Mouse (Mus musculus): ENCODE results near the gene Themis. TPM values are rescaled to one million over a fixed set of nuclear protein-coding genes. Genes with fewer than 3 reads are reported as not detected.

Themis gene
- polyA plus RNA-seq (2016; fragmentation: Nextera tagmentation; extraction: Ambion mirVana), result not detected in 2 replicates

- H3K36me3 ChIP-seq (replicated peaks), result no peaks in the 10 kb centered on the region
- 0 out of 2 replicates have a peak, but pooled peaks cover 3% of the 10 kb centered on the region for H3K4me1 ChIP-seq
- no peak within 1 kb of the TSS for H3K27ac ChIP-seq
- H3K4me3 ChIP-seq, result no peak within 1 kb of the TSS
- WGBS, result 70% methylated on average over 5 of the region's 5 CpGs
- no peaks in the 10 kb centered on the region for H3K27me3 ChIP-seq (ENCODE audit: poor library complexity, severe bottlenecking)
- DNase-seq (ENCODE audit: extremely low spot score, low spot score), result no peak
- no peaks in the 10 kb centered on the region for H3K9me3 ChIP-seq
These were observed at the start of gene Themis for GRCm38 (mm10) chr10:28668261-28668660. Gene Themis (plus strand): TSS chr10:28668360.

GRCm38 (mm10) chr10:28619415-28619814, 48.7 kb upstream of the Themis start:
- H3K9me3 ChIP-seq, result no peaks in the 10 kb centered on the region
- H3K36me3 ChIP-seq (replicated peaks), result no peaks in the 10 kb centered on the region
- no peak overlapping the region for H3K27ac ChIP-seq
- 94% methylated on average over 1 of the region's 1 CpGs for WGBS
- H3K4me1 ChIP-seq, result no peaks in the 10 kb centered on the region
- DNase-seq (ENCODE audit: extremely low spot score, low spot score), result no peak
- no peak overlapping the region for H3K4me3 ChIP-seq
- H3K27me3 ChIP-seq (ENCODE audit: poor library complexity, severe bottlenecking), result no peaks in the 10 kb centered on the region

GRCm38 (mm10) chr10:28636096-28636495, 32.1 kb upstream of the Themis start:
- Histone ChIP-seq H3K4me3 (no peak overlapping the region), H3K36me3 (replicated peaks) (no peaks in the 10 kb centered on the region), H3K4me1 (no peaks in the 10 kb centered on the region), H3K9me3 (no peaks in the 10 kb centered on the region), H3K27me3 (ENCODE audit: poor library complexity, severe bottlenecking) (no peaks in the 10 kb centered on the region), H3K27ac (no peak overlapping the region)
- DNase-seq (ENCODE audit: extremely low spot score, low spot score), result no peak

- DNase-seq (ENCODE audit: extremely low spot score, low spot score), result no peak
- Histone ChIP-seq H3K27me3 (ENCODE audit: poor library complexity, severe bottlenecking) (no peaks in the 10 kb centered on the region), H3K27ac (no peak overlapping the region), H3K36me3 (replicated peaks) (no peaks in the 10 kb centered on the region), H3K4me3 (no peak overlapping the region), H3K4me1 (no peaks in the 10 kb centered on the region), H3K9me3 (no peaks in the 10 kb centered on the region)
- 94% methylated on average over 2 of the region's 2 CpGs for WGBS
These were observed 26.3 kb upstream of the Themis start for GRCm38 (mm10) chr10:28641887-28642286.

GRCm38 (mm10) chr10:28647855-28648254, 20.3 kb upstream of the Themis start:
- 88% methylated on average over 2 of the region's 2 CpGs for WGBS
- Histone ChIP-seq H3K27me3 (ENCODE audit: poor library complexity, severe bottlenecking) (no peaks in the 10 kb centered on the region), H3K9me3 (no peaks in the 10 kb centered on the region), H3K4me3 (no peak overlapping the region), H3K36me3 (replicated peaks) (no peaks in the 10 kb centered on the region), H3K27ac (no peak overlapping the region), H3K4me1 (no peaks in the 10 kb centered on the region)
- DNase-seq (ENCODE audit: extremely low spot score, low spot score), result no peak

GRCm38 (mm10) chr10:28649109-28649899, 18.9 kb upstream of the Themis start:
- no peaks in the 10 kb centered on the region for H3K4me1 ChIP-seq

GRCm38 (mm10) chr10:28649900-28650160, 18.3 kb upstream of the Themis start:
- H3K4me3 ChIP-seq, result no peak overlapping the region
- no peaks in the 10 kb centered on the region for H3K27me3 ChIP-seq (ENCODE audit: poor library complexity, severe bottlenecking)
- no peaks in the 10 kb centered on the region for H3K9me3 ChIP-seq
- DNase-seq (ENCODE audit: extremely low spot score, low spot score), result no peak
- no peak overlapping the region for H3K27ac ChIP-seq
- H3K36me3 ChIP-seq (replicated peaks), result no peaks in the 10 kb centered on the region
- WGBS, result 35% methylated on average over 1 of the region's 1 CpGs
- no peaks in the 10 kb centered on the region for H3K4me1 ChIP-seq

More at GRCm38 (mm10) chr10:28649109-28649899, 18.9 kb upstream of the Themis start:
- no peak overlapping the region for H3K27ac ChIP-seq
- H3K9me3 ChIP-seq, result no peaks in the 10 kb centered on the region
- H3K4me3 ChIP-seq, result no peak overlapping the region
- no peaks in the 10 kb centered on the region for H3K27me3 ChIP-seq (ENCODE audit: poor library complexity, severe bottlenecking)
- 78% methylated on average over 6 of the region's 6 CpGs for WGBS
- no peak for DNase-seq (ENCODE audit: extremely low spot score, low spot score)
- H3K36me3 ChIP-seq (replicated peaks), result no peaks in the 10 kb centered on the region

GRCm38 (mm10) chr10:28651910-28652309, 16.2 kb upstream of the Themis start:
- no peaks in the 10 kb centered on the region for H3K36me3 ChIP-seq (replicated peaks)
- DNase-seq (ENCODE audit: extremely low spot score, low spot score), result no peak
- H3K4me1 ChIP-seq, result no peaks in the 10 kb centered on the region
- no peaks in the 10 kb centered on the region for H3K9me3 ChIP-seq
- H3K27me3 ChIP-seq (ENCODE audit: poor library complexity, severe bottlenecking), result no peaks in the 10 kb centered on the region
- no peak overlapping the region for H3K27ac ChIP-seq
- H3K4me3 ChIP-seq, result no peak overlapping the region
- WGBS, result 88% methylated on average over 2 of the region's 2 CpGs

GRCm38 (mm10) chr10:28654733-28655132, 13.4 kb upstream of the Themis start:
- no peaks in the 10 kb centered on the region for H3K4me1 ChIP-seq
- no peaks in the 10 kb centered on the region for H3K9me3 ChIP-seq
- no peaks in the 10 kb centered on the region for H3K27me3 ChIP-seq (ENCODE audit: poor library complexity, severe bottlenecking)
- no peak overlapping the region for H3K27ac ChIP-seq
- H3K36me3 ChIP-seq (replicated peaks), result no peaks in the 10 kb centered on the region
- H3K4me3 ChIP-seq, result no peak overlapping the region
- DNase-seq (ENCODE audit: extremely low spot score, low spot score), result no peak

- no peaks in the 10 kb centered on the region for H3K27me3 ChIP-seq (ENCODE audit: poor library complexity, severe bottlenecking)
- H3K4me3 ChIP-seq, result no peak overlapping the region
- 73% methylated on average over 6 of the region's 6 CpGs for WGBS
- no peaks in the 10 kb centered on the region for H3K36me3 ChIP-seq (replicated peaks)
- H3K27ac ChIP-seq, result no peak overlapping the region
- 0 out of 2 replicates have a peak, but pooled peaks cover 3% of the 10 kb centered on the region for H3K4me1 ChIP-seq
- no peak for DNase-seq (ENCODE audit: extremely low spot score, low spot score)
- no peaks in the 10 kb centered on the region for H3K9me3 ChIP-seq
These were observed 3.0 kb upstream of the Themis start for GRCm38 (mm10) chr10:28665141-28665540.

- 91% methylated on average over 3 of the region's 3 CpGs for WGBS
- Histone ChIP-seq H3K36me3 (replicated peaks) (no peaks in the 10 kb centered on the region), H3K4me1 (no peaks in the 10 kb centered on the region), H3K4me3 (no peak overlapping the region), H3K27ac (no peak overlapping the region), H3K9me3 (no peaks in the 10 kb centered on the region), H3K27me3 (ENCODE audit: poor library complexity, severe bottlenecking) (no peaks in the 10 kb centered on the region)
- DNase-seq (ENCODE audit: extremely low spot score, low spot score), result no peak
These were observed 5.8 kb downstream of the Themis start for GRCm38 (mm10) chr10:28673931-28674330.

- no peaks in the 10 kb centered on the region for H3K36me3 ChIP-seq (replicated peaks)
- no peaks in the 10 kb centered on the region for H3K27me3 ChIP-seq (ENCODE audit: poor library complexity, severe bottlenecking)
- no peak overlapping the region for H3K27ac ChIP-seq
- no peak overlapping the region for H3K4me3 ChIP-seq
- no peak for DNase-seq (ENCODE audit: extremely low spot score, low spot score)
- WGBS, result 90% methylated on average over 2 of the region's 2 CpGs
- no peaks in the 10 kb centered on the region for H3K9me3 ChIP-seq
- H3K4me1 ChIP-seq, result no peaks in the 10 kb centered on the region
These were observed 7.2 kb downstream of the Themis start for GRCm38 (mm10) chr10:28675337-28675736.

GRCm38 (mm10) chr10:28694981-28695380, 26.8 kb downstream of the Themis start:
- 91% methylated on average over 6 of the region's 6 CpGs for WGBS
- Histone ChIP-seq H3K27me3 (ENCODE audit: poor library complexity, severe bottlenecking) (no peaks in the 10 kb centered on the region), H3K4me3 (no peak overlapping the region), H3K36me3 (replicated peaks) (no peaks in the 10 kb centered on the region), H3K4me1 (no peaks in the 10 kb centered on the region), H3K27ac (no peak overlapping the region), H3K9me3 (no peaks in the 10 kb centered on the region)
- no peak for DNase-seq (ENCODE audit: extremely low spot score, low spot score)

GRCm38 (mm10) chr10:28696032-28696431, 27.9 kb downstream of the Themis start:
- H3K36me3 ChIP-seq (replicated peaks), result no peaks in the 10 kb centered on the region

More at GRCm38 (mm10) chr10:28696032-28696431, 27.9 kb downstream of the Themis start:
- WGBS, result 93% methylated on average over 1 of the region's 1 CpGs
- no peaks in the 10 kb centered on the region for H3K27me3 ChIP-seq (ENCODE audit: poor library complexity, severe bottlenecking)
- H3K4me1 ChIP-seq, result no peaks in the 10 kb centered on the region
- DNase-seq (ENCODE audit: extremely low spot score, low spot score), result no peak
- H3K4me3 ChIP-seq, result no peak overlapping the region
- H3K9me3 ChIP-seq, result no peaks in the 10 kb centered on the region
- no peak overlapping the region for H3K27ac ChIP-seq

Measured in forebrain, embryonic 10.5 days (tissue).